Mouse (Mus musculus) MEL (cell line): ENCODE measurements at regions not wholly inside any gene's neighbourhood (a gene's known extent, or its start where the extent isn't known, plus 50 kb on each side); places are given as distances from the start of the nearest gene placed in this dataset.

Source experiments
- CTCF ChIP-seq, 3 experiments: IDR thresholded peaks in 2 of 3; conservative IDR thresholded peaks in 1 of 3; 2 replicates each; pipeline ENCODE4 v1.5.1; 2011 to 2012; ENCODE audit warnings: low read length in 3 of 3, low read depth in 2 of 3, mild to moderate bottlenecking in 2 of 3, improper control_type of control experiment in 1 of 3, inconsistent platforms in 1 of 3, mixed read lengths in 1 of 3, moderate library complexity in 1 of 3; ENCODE audit not compliant: control insufficient read depth in 1 of 3, insufficient read depth in 1 of 3, poor library complexity in 1 of 3, severe bottlenecking in 1 of 3
- EP300 ChIP-seq, 2 experiments: IDR thresholded peaks; 2 replicates each; pipeline ENCODE4 v1.6.1; 2011; ENCODE audit warnings: improper control_type of control experiment in 2 of 2, low read length in 2 of 2, low read depth in 1 of 2, mild to moderate bottlenecking in 1 of 2
- RCOR1 ChIP-seq: IDR thresholded peaks from 2 replicates; pipeline ENCODE4 v1.6.1; 2012; ENCODE audit warnings: low read depth, mild to moderate bottlenecking, inconsistent platforms, low read length, improper control_type of control experiment
- ZC3H11A ChIP-seq: IDR thresholded peaks from 2 replicates; pipeline ENCODE4 v1.6.1; 2012; ENCODE audit warnings: low read depth, mild to moderate bottlenecking, inconsistent platforms, low read length, improper control_type of control experiment

DNA sequence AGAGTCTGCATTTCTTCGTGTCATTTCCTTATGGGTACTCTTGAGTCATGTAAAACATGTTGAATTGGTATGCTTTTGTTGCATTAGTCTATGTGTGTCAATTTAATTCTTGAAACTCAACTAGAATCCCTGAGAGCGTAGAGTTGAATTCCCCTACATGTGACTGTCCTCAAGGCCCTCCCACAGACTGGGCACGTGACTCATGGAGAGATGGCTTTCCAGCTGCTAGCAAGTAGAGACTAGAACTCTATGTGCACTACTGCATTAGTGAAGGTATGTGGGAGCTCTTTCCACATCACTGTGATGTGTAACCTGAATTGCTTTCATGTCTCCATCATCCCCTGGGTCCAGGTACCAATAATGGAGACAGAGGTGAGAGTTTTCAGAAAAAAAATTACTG is 182.3 kb upstream of the Ankrd55 start:
- TF ChIP-seq RCOR1 (no peak), ZC3H11A (no peak), CTCF (IDR thresholded peaks at IDR 0.05 in 2 of 3, conservative IDR thresholded peaks at IDR 0.05 in 1 of 3; ENCODE audit: control insufficient read depth in 1 of 3, insufficient read depth in 1 of 3, low read depth in 2 of 3, low read length in 3 of 3, poor library complexity in 1 of 3, severe bottlenecking in 1 of 3) (no peak), EP300 (IDR thresholded peaks at IDR 0.05; ENCODE audit: low read depth in 1 of 2, low read length in 2 of 2) (no peak)
